Mouse (Mus musculus): Measurements from ENCODE around the gene Gm35549. TPM values are rescaled to one million over a fixed set of nuclear protein-coding genes. Genes with fewer than 3 reads are reported as not detected.

The Gm35549 gene
- total RNA-seq, 2 experiments from 2014 or later, result not detected

GRCm38 (mm10) chr9:122826743-122827142 is 17.1 kb downstream of the Gm35549 start:
- no peak for DNase-seq

- no peak for DNase-seq
Measured at GRCm38 (mm10) chr9:122823374-122824017, 20.3 kb downstream of the Gm35549 start.

GRCm38 (mm10) chr9:122815239-122815851 is 28.5 kb downstream of the Gm35549 start:
- DNase-seq, result no peak

- no peak for DNase-seq
Measured at GRCm38 (mm10) chr9:122814775-122815174, 29.1 kb downstream of the Gm35549 start.

GRCm38 (mm10) chr9:122812386-122812785 is 31.4 kb downstream of the Gm35549 start:
- DNase-seq, result no peak

- DNase-seq, result peak; percentile 51 to 66
Measured at GRCm38 (mm10) chr9:122810212-122810611, 33.6 kb downstream of the Gm35549 start.

- no peak for DNase-seq
Measured at GRCm38 (mm10) chr9:122807186-122807585, 36.6 kb downstream of the Gm35549 start.

GRCm38 (mm10) chr9:122805845-122806341 is 37.9 kb downstream of the Gm35549 start:
- no peak for DNase-seq

- DNase-seq, result peak; percentile 94 to 95
Measured at GRCm38 (mm10) chr9:122805053-122805844, 38.6 kb downstream of the Gm35549 start, which contains the start of gene Tcaim. TSS of gene Tcaim (plus strand) at chr9:122805539.

GRCm38 (mm10) chr9:122786534-122786933 is 57.3 kb downstream of the Gm35549 start:
- no peak for DNase-seq

GRCm38 (mm10) chr9:122785231-122785630 is 58.6 kb downstream of the Gm35549 start:
- no peak for DNase-seq

Other genes with a start within 250 kb of the Gm35549 start
- gene Topaz1, start 96.7 kb downstream of the Gm35549 start, total RNA-seq (2021), result not detected
- gene Tcaim, start 38.5 kb downstream of the Gm35549 start, total RNA-seq (2021), result 10 to 100 TPM; 45.2 to 47.6 TPM
- gene Zfp445, start 22.0 kb upstream of the Gm35549 start, total RNA-seq (2021), result 10 to 100 TPM; 55.1 to 62.7 TPM
- 1 to 10 TPM; 6.3 to 6.8 TPM for gene Zkscan7, start 41.6 kb upstream of the Gm35549 start, total RNA-seq (2021)
- 1 to 10 TPM; 1.0 to 1.1 TPM for gene Zfp105, start 79.0 kb upstream of the Gm35549 start, total RNA-seq (2021)
- 10 to 100 TPM; 15.4 to 16.6 TPM for gene 1110059G10Rik, start 107.0 kb upstream of the Gm35549 start, total RNA-seq (2021)
- gene Kif15, start 107.0 kb upstream of the Gm35549 start, total RNA-seq (2021), result under 1 TPM; 0.67 to 0.77 TPM
- 10 to 100 TPM; 12.1 to 12.4 TPM for gene Tmem42, start 177.3 kb upstream of the Gm35549 start, total RNA-seq (2021)
- gene Tgm4, start 190.7 kb upstream of the Gm35549 start, total RNA-seq (2021), result not detected